Mouse (Mus musculus): ENCODE data around the gene 2510009E07Rik.

The 2510009E07Rik gene

DNA sequence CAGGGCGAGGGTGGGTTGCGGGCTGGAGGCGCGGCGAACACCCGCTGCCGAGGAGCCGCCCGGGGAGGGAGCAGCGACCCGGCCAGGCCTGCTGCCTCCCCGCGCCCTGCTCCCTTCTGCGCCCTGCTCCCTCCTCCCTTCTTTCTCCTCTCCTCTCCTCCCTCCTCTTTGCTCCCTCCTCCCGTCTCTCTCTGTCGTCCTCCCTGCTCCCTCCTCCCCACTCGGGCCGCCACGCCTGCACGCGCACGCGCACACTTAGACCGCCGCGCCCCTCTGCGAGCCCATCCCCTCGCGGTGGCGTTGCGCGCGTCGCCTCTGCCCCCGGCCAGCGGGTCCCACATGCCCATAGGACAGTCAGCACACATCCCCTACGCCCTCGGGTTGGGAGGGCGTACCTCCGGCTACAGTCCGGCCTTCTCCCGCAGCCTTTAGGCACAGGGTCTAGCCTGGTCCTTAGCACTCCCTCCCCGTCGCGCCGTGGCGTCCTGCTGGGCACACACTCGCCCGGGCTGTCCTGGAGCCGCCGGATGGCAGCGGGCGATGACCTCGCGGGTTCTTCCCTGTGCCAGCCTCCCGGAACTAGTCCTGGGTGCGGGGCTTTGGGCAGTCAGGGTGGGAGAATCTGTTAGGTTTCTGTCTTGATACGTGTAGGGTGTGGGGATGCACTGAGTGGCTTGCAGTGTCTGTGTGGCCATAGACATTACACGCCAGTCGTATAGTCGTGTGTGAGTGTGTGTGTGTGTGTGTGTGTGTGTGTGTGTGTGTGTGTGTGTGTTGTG lies at the start of gene 2510009E07Rik:
Gene 2510009E07Rik, minus strand, starts transcription at position 203 of the 779 bp plus-strand sequence.
- peak; percentile 91 for DNase-seq (ENCODE audit: extremely low spot score, low spot score)

DNA sequence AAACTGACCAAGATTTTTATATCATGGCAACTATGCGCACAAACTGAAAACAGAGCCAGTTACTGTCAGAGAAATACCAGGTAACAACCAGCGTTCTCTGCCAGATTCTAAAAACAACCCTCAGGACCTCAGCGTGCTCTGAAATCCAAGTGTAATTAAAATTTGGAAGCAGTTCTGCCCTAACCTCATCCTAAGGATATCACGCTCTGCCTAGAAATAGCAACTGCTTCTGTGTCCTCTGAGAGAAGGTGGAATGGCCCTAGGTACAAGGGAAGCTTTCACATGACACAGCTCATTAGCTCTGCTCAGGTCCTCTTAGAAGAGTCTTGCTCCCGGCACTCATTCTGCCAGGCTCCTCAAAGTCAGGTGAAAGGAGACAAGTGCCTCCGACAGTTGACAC lies 48.9 kb upstream of the 2510009E07Rik start:
- DNase-seq (ENCODE audit: extremely low spot score, low spot score), result no peak

DNA sequence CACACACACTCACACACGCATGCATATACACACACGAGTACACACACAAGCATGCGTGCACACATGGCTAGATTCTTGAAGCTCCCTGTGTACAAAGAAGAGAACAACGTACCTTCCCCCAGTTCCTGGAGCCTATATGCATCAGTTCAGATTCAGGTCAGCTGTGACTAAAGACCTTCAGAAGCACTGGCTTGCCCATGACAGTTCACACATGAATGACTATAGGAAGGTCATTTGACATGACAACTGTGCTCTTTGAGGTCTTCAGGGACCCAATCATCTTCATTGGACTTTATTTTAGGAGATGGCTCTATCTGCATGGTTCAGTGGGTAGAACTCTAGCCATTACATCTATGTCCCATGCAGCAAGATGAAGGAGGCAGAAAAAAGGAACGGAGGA lies 48.4 kb upstream of the 2510009E07Rik start:
- no peak for DNase-seq (ENCODE audit: extremely low spot score, low spot score)

DNA sequence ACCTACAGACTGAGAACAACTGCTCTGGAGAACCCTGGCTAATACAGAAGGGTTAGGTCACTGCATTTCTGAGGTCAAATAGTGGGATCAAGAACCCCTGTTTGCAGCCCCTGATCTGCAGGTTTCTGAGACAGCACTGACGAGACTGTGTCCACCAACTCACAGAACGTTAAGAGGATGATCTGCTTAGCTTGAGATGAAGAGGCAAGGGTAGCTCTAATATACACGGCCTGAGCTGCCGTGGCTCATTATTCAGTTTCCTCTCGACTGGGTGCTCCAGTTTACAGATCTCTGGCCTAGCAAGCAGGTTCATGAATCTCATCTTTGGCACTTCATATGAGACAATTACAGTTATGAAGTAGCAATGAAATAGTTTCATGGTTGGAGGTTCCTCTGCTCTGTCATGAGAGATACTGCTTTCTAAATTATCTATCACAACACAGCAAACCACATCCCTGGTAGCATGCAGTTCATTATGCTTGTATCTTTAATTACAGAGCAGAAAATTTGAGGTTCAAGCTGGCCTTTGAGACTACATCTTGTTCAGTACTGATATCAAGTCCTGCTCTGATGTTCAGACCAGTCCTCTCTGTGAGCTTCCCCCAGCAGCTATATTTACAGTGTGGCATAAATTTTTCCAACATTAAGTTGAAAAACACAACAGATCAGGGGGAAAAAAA lies 47.9 kb upstream of the 2510009E07Rik start:
- DNase-seq (ENCODE audit: extremely low spot score, low spot score), result no peak

DNA sequence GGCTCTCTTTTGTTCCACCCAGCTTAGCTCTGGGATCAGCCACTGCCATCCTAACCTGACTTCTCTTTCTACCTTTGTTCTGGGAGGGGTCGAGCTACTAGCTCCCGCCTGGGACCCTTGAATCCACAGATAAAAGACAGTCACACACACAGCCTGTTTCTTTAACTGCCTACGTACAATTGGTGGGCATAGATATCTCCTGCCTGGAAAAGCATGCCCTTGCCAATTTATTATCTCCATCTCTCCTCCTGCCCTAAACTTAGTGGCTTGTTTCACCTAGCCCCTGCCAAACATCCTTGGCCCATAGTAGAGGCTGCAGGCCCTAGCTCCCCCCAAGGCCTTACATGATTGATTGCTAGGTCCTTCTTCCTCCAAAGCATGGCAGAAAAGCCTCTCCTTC lies 47.1 kb upstream of the 2510009E07Rik start:
- DNase-seq (ENCODE audit: extremely low spot score, low spot score), result no peak

DNA sequence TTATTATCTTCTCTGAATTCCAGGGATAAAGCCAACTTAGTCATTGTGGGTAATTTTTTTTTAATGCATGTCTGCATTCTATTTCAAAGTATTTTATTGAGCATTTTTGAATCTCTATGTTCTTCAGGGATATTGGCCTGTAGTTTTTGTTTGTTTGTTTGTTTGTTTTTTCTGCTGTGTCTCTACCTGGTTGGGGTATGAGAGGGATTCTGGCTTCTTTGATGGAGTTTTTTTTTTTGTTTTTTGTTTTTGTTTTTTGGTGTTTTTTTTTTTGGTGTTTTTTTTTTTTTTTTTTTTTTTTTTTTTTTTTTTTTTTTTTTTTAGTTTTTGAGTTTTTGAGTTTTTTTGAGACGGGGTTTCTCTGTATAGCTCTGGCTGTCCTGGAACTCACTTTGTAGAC lies 41.2 kb upstream of the 2510009E07Rik start:
- DNase-seq (ENCODE audit: extremely low spot score, low spot score), result no peak

DNA sequence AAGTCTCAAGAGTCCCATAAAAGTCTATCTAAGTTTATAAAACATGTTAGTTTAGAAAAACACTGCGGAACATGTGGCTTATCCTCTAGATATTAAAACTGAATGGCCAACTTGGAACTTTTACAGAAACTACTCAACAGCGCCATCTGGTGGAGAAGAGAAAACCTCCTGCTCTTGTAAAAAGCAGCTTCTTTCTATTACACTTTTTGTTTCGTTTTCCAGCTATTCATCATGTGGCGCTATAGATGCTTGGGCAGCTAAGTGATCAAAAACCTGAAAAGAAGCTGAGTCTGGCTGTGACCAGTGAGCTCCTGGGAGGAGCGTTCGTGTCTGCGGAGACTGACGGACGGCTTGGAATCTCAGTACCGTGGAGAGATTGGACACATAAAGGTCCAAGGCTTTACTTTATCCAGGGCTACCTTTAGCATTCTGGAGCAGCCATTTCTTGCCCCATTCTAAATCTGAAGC lies 33.5 kb upstream of the 2510009E07Rik start:
- peak; percentile 63 for DNase-seq (ENCODE audit: extremely low spot score, low spot score)

DNA sequence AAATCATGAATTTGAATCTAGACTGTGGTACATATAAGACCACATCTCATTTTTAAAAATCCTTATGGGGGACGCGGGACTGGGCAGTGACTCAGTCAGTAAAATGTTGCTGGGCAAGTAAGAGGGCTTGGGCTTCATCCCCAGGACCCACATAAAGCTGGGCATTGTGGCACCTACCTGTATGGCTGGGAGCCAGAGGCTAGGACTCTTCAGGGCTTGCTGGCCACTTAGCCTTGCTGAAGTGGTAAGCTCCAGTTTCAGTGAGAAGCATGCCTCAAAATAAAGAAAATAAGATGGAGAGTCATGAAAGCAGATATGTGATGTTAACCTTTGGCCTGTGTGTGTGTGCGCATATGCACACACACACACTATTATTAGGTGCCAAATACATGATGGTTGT lies 33.0 kb upstream of the 2510009E07Rik start:
- no peak for DNase-seq (ENCODE audit: extremely low spot score, low spot score)

DNA sequence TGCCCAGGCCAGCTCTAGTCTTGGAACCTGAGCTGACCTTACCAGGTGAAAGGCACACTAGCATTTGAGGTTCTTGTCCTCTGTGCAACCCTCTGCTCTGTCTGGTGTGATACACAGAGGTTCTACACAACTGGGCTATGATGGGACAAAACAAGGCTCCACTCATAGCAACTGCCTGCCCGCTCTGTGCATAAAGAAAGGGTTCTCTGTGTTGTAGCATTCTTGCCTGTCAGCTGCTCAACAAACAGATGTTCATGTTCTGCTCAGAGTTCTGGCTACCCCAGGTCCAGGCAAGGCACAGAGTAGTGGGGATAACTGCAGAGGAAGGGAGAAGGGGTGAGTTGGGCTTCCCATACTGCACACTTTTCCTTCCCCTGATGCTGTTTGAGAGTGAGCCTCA lies 29.8 kb upstream of the 2510009E07Rik start:
- no peak for DNase-seq (ENCODE audit: extremely low spot score, low spot score)

DNA sequence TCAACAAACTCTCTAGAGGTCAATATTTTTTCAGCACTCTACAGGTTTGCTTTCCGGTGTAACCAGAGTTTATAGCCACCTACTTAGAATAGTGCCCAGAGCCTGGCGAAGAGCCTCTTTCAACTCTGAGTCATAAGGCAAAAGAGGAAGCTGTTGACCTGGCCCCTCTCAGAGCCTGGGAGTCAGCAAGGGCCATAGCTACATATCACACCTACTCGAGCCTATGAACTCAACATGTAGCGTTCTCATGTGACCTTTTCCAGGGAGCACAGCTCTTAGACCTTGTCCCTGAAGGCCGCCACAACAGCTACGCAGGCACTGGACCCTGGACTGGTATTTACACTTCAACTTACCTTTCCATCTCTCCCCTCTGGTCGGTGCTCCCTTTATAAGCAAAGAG lies 25.3 kb upstream of the 2510009E07Rik start:
- no peak for DNase-seq (ENCODE audit: extremely low spot score, low spot score)

DNA sequence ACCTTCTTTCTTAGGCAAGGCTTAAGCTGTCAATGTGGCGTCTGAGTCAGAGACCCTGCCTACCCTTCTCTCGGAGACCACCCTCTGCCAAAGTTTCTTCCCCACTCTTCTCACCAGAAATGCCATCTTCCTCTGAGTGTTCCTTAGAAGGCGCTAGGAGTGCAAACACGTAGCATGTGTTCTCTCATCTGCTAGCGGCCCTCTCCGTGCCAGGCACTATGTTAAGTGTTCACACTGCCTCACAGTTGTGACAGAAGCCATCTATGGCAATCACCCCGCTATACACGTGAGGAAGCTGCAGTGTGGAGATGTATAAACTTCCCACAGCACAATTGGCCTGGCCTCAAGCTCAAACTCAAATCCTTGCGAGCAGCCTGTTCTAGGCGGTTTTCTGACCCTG lies 20.1 kb upstream of the 2510009E07Rik start:
- no peak for DNase-seq (ENCODE audit: extremely low spot score, low spot score)

DNA sequence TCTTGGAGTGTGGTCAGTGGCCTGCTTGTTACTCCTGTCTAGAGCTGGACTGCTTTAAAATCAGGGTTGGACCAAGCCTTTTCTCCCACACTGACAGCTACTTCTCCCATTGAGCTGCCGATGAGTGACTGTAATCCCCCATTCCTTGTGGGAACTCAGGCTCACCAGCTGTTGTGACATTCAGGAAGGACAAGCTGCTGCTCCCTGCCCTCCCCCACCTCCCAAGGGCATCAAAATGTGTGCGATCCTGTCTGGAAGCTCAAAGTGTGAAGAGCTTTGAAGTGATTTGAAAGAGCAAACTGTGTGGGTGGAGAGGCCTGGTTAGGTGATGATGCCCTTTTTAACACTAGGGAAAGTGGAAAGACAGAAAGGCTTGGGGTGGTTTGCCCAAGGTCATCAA lies 15.9 kb upstream of the 2510009E07Rik start:
- no peak for DNase-seq (ENCODE audit: extremely low spot score, low spot score)

DNA sequence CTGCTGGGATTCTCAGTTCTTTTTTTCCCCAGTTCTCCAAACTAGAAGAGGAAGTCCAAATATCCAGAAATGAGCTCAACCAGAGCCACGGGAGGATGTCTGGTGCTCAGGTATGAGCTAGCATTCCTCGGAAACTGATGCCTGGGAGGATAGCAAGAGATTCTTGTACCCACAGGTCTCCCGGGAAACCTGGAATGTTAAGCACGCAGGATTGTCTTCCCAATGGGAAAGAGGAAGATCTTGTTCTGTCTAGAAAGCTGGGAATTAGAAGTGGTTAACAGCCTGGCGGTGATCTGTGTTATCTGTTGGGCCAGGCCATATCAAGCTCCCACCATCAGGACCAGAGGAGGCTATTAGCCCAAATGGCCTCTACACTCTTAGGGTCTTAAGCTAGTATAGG lies 10.2 kb upstream of the 2510009E07Rik start:
- DNase-seq (ENCODE audit: extremely low spot score, low spot score), result no peak

DNA sequence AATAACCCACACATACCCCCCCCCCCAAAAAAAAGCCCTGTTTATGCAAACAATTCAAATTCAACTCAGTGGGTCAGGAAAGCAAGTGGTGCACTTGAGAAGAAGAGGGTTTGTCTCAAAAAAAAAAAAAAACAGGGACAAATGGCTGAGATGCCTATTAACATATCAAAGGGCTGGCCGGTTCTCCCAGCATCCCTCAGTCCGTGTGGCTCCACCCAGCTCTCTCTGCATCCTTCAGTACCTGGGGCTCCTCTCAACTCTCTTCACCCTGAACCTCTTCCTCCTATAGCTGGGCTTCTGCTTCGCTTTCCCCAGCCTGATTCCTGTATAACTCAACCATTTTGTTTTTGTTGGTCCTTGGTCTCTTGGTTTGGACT lies 7.8 kb upstream of the 2510009E07Rik start:
- peak; percentile 43 for DNase-seq (ENCODE audit: extremely low spot score, low spot score)

DNA sequence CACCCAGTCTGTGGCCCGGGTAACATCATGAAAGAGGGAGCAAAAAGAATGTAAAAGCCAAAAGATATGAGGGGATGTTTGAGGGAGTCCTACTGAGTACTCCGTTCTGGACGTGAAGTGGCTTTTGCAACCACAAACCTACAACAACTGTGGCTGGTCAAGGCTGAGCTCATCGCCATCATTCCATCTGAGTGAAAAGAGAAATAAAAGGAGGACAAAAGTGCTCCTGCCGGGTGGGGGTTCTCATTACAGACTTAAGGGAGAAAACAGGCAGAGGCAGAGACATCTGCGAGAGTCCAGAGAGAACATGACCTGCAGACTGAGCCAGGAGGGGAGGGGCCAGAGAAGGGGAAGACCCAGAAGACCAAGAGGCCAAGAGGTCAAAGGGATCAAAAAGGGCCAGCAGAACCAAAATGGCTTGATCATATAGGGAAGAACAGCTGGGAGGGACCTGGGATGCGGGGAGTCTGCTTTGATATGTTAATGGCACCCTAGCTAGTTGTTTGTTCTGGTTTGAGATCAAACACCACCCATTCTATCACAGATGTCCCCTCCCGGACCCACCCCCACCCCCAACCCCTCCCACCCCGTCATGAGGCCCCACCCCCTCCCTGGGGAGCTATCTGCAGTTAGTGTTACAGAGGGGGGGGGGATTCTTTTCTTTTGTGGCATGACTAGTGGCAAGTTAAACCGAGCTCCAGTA lies 7.3 kb upstream of the 2510009E07Rik start:
- DNase-seq (ENCODE audit: extremely low spot score, low spot score), result peak; percentile 53

DNA sequence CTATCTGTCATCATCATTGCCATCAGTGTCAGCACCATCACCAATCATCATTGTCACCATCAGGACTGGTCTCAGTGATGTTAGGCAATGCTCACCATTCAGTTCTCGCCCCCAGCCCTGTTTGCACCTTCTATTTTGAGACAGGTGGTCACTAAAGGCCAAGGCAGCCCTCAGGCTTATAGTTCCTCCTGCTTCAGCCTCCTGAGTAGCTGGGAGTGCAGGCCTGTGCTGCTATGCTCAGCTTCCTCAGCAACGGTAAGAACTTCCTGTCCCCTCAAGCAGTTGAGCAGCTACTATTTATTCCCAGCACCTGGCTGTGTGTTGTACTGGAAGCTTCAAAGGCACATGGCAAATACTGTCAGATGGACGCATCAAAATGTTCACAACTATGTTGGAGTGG lies 3.7 kb upstream of the 2510009E07Rik start:
- no peak for DNase-seq (ENCODE audit: extremely low spot score, low spot score)

DNA sequence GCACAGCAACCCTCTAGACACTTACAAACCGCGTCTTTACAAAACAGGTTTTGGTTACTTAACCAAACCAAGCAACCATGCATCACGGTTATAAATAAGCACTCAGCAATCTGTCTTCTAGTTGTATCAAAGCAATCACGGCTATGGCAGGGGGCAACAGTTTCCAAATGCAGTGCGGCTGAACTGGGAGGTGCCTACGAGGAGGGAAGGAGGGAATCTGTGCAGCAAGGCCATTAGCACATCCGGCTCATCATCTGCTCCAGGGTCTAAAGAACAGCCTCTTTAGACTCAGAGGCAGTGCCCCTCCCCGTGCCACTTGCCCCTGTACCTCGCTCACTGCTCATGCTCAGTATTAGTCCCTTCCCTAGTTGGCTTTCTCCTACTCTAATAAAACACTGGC lies 2.5 kb upstream of the 2510009E07Rik start:
- DNase-seq (ENCODE audit: extremely low spot score, low spot score), result no peak

DNA sequence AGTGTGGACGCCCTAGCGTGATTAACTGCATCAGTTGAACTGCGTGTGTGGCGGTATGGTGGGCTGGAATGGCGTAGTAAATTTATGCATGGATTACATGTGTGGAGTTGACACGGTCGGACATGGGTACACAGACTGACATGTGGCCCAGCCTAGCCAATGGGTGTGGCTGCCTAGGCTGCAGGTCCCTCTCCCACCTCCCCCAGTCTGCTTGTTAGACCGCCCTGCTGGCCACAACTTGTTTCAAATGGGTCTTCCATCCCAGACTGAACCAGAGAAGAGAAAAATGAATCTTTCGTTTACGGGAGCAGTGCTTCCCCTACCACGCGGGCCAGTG lies 745 bp upstream of the 2510009E07Rik start:
- peak; percentile 58 for DNase-seq (ENCODE audit: extremely low spot score, low spot score)

DNA sequence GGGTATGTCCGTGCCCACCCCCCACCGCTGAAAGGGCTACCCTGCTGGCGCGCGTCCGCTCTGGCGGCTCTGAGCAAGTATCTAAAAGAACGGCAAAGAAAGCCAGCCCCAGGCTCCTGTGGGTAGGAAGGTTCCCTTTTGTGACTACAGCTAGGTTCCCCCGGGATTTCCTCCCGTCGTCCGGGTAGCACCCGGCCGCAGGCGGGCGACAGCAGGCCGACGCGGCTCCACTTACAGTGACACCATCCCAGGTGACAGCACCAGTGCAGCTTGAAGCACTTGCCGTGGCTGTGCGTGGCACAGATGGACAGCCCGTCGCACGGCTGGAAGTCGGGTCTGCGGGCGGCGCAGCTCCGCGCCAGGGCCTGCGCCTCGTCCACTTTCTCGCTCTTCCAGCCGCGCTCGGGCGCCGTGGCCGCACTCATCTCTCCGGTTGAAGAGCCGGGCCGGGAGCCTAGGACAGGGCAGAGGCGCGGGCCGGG lies 443 bp downstream of the 2510009E07Rik start:
- peak; percentile 80 for DNase-seq (ENCODE audit: extremely low spot score, low spot score)

DNA sequence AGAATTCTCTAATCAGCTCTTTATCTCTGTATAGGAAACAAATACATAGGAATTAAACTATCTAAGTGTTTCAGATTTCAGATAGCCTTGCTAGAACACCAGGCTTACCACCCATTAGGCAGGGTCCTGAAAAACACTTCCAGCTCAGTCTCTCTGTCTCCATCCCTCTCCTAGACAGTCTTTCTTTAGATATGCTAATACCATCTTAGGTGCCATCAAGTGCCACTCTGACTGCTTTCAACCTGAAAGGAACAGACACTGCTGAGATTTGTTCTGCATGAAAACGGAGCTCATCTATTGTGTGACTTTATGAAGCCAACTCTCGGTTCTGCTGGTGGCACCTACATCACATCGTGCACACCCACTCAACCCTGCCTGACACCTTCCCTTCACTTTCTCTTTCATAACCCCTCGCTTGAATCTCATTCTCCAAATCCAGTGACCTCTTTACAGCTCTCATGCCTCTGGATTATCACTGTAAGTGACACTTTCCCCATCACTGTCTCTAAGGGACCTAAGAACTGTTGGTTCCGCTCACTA lies 4.2 kb downstream of the 2510009E07Rik start:
- DNase-seq (ENCODE audit: extremely low spot score, low spot score), result no peak

DNA sequence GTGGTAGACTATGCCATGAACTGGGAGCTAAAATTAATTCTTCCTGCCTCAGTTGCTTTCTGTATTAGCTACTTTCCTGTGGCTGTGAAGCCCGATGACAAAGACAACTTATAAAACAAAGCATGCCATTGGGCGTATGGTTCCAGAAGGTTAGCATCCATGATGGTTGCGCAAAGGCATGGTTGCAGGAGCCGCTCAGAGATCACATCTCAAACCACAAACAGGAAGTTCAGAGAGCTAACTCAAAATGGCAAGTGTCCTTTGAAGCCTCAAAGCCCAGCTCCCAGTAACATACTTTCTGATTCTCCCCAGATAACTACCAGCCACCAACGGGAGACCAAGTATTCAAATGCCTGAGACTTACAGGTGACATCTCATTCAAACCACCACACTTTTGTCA lies 5.3 kb downstream of the 2510009E07Rik start:
- no peak for DNase-seq (ENCODE audit: extremely low spot score, low spot score)

DNA sequence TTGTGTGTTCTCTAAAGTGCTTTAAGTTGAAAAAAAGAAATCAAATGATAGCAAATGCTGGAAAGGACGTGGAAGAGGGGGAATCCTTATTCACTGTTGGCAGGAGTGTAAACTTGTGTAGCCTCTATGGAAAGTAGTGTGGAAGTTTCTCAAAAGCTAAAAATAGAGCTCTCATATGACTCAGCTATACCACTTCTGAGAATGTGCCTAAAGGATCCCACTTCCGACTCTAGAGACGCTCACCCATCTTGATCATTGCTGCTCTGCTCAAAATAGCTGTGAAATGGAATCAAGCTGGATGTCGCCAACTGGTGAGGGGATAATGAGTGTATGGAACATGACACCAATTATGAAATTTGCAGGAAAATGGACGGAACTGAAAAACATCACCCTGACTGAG lies 7.1 kb downstream of the 2510009E07Rik start:
- DNase-seq (ENCODE audit: extremely low spot score, low spot score), result no peak
